Mouse (Mus musculus): ENCODE data around the gene Tcp10c. TPM values are rescaled to one million over a fixed set of nuclear protein-coding genes. Genes with fewer than 3 reads are reported as not detected.
"Not testable (repeated sequence)": the region's sequence is repeated elsewhere in the genome, so short reads cannot be mapped to it uniquely, and the experiment has no call there.

Gene Tcp10c
- polyA plus RNA-seq (2016; fragmentation: Nextera tagmentation; extraction: Ambion mirVana) = not detected in 2 replicates

GRCm38 (mm10) chr17:13354521-13354920, at the start of gene Tcp10c:
Gene Tcp10c (plus strand): TSS chr17:13354572.
- H3K9me3 ChIP-seq (replicated peaks) = peaks cover 15% of the 10 kb centered on the region
- WGBS = 86% methylated on average over 4 of the region's 4 CpGs
- not testable (repeated sequence) for H3K27ac ChIP-seq; H3K36me3 ChIP-seq; H3K4me1 ChIP-seq; DNase-seq (ENCODE audit: low spot score); H3K27me3 ChIP-seq (ENCODE audit: low read depth, poor library complexity, severe bottlenecking); H3K4me3 ChIP-seq

DNA sequence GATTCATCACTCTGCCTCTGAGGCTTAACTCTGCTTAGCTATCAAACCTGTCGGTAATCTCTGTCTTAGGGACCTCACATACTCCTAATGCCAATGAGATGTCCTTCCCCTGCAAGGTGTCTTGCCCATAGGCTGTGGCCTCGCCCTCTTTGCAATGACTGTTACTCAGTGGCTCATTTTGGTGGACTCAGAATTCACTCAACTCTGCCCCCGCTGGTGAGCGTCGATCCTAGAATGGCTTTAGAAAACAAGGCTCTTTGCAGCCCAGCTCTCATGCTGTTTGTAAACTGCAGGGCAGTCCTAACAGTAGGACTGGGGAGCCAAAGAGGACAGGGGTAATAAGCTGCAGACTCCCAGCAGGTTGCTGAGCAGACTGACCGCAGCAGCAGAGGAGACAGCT, 46.5 kb upstream of the Tcp10c start:
- H3K27me3 ChIP-seq (ENCODE audit: low read depth, poor library complexity, severe bottlenecking); DNase-seq (ENCODE audit: low spot score); H3K27ac ChIP-seq; H3K4me3 ChIP-seq; H3K36me3 ChIP-seq; H3K4me1 ChIP-seq: not testable (repeated sequence)
- H3K9me3 ChIP-seq (replicated peaks) = peaks cover 20% of the 10 kb centered on the region
- WGBS = 82% methylated on average over 5 of the region's 6 CpGs

DNA sequence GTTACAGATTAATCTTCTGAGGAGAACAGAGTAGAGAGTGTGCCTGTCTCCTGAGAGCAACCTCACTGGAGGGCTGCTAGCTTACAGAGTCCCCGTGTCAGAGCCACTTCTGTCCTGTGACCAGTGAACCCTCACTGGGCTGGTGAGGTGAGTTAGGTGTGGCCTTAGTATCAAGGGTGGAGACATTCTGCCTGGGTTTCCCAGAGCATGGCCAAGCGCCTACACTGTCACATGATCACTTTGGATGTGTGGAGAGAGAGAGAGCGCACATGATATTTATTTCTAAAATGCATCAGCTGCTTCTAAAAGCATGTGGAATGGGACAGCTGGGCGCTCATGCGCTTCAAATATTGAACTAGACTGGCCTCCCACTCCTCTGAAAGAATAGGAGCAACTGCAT, 46.0 kb upstream of the Tcp10c start:
- not testable (repeated sequence) for H3K27ac ChIP-seq; H3K4me1 ChIP-seq; H3K4me3 ChIP-seq; DNase-seq (ENCODE audit: low spot score); H3K27me3 ChIP-seq (ENCODE audit: low read depth, poor library complexity, severe bottlenecking); H3K36me3 ChIP-seq
- peaks cover 22% of the 10 kb centered on the region for H3K9me3 ChIP-seq (replicated peaks)
- 91% methylated on average over 5 of the region's 5 CpGs for WGBS

- not testable (repeated sequence) for H3K27ac ChIP-seq; H3K4me1 ChIP-seq; DNase-seq (ENCODE audit: low spot score); H3K4me3 ChIP-seq; H3K36me3 ChIP-seq; H3K27me3 ChIP-seq (ENCODE audit: low read depth, poor library complexity, severe bottlenecking)
- peaks cover 23% of the 10 kb centered on the region for H3K9me3 ChIP-seq (replicated peaks)
- 90% methylated on average over 4 of the region's 4 CpGs for WGBS
Measured at GRCm38 (mm10) chr17:13308746-13309145, 45.6 kb upstream of the Tcp10c start.

- peaks cover 23% of the 10 kb centered on the region for H3K9me3 ChIP-seq (replicated peaks)
- not testable (repeated sequence) for H3K36me3 ChIP-seq; H3K4me3 ChIP-seq; H3K27me3 ChIP-seq (ENCODE audit: low read depth, poor library complexity, severe bottlenecking); DNase-seq (ENCODE audit: low spot score); H3K27ac ChIP-seq; H3K4me1 ChIP-seq
- WGBS = 92% methylated on average over 10 of the region's 10 CpGs
Measured at GRCm38 (mm10) chr17:13309182-13309631, 45.2 kb upstream of the Tcp10c start.

GRCm38 (mm10) chr17:13329967-13330366, 24.4 kb upstream of the Tcp10c start:
- H3K4me1 ChIP-seq; H3K27ac ChIP-seq; H3K27me3 ChIP-seq (ENCODE audit: low read depth, poor library complexity, severe bottlenecking); H3K4me3 ChIP-seq; DNase-seq (ENCODE audit: low spot score); H3K36me3 ChIP-seq: not testable (repeated sequence)
- H3K9me3 ChIP-seq (replicated peaks) = peaks cover 40% of the 10 kb centered on the region
- WGBS = 90% methylated on average over 4 of the region's 4 CpGs

- H3K27me3 ChIP-seq (ENCODE audit: low read depth, poor library complexity, severe bottlenecking); H3K36me3 ChIP-seq; H3K27ac ChIP-seq; H3K4me3 ChIP-seq; DNase-seq (ENCODE audit: low spot score); H3K4me1 ChIP-seq: not testable (repeated sequence)
- peaks cover 38% of the 10 kb centered on the region for H3K9me3 ChIP-seq (replicated peaks)
- WGBS = 89% methylated on average over 4 of the region's 4 CpGs
Measured at GRCm38 (mm10) chr17:13331179-13331578, 23.2 kb upstream of the Tcp10c start.

DNA sequence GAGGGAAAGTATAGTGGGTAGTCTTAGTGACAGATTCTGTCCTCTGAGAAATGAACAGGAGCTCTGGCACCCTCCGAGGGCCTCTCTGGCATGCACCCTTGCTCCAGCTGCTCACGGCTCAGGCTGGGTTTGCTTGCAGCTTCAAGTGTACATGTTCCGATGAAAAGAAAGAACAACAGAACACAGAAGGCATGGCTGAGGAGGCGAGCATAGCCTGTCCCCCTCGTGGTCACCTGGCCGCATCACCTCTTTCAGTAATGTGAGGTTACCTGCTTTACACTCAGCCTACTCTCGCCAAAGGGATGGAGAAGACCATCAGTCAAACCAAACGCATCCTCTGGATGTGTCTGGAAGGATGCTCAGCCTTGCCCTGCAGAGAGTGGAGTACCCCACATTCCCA, 21.9 kb upstream of the Tcp10c start:
- 89% methylated on average over 8 of the region's 8 CpGs for WGBS
- not testable (repeated sequence) for H3K4me3 ChIP-seq; H3K4me1 ChIP-seq; DNase-seq (ENCODE audit: low spot score); H3K36me3 ChIP-seq; H3K27ac ChIP-seq; H3K27me3 ChIP-seq (ENCODE audit: low read depth, poor library complexity, severe bottlenecking)
- H3K9me3 ChIP-seq (replicated peaks) = peaks cover 40% of the 10 kb centered on the region

- not testable (repeated sequence) for H3K36me3 ChIP-seq; H3K4me3 ChIP-seq; H3K27me3 ChIP-seq (ENCODE audit: low read depth, poor library complexity, severe bottlenecking); H3K4me1 ChIP-seq; H3K27ac ChIP-seq
- WGBS = 69% methylated on average over 9 of the region's 9 CpGs
- H3K9me3 ChIP-seq (replicated peaks) = peaks cover 16% of the 10 kb centered on the region
- DNase-seq (ENCODE audit: low spot score) = peak; percentile 38
Measured at GRCm38 (mm10) chr17:13336979-13337749, 17.2 kb upstream of the Tcp10c start.

DNA sequence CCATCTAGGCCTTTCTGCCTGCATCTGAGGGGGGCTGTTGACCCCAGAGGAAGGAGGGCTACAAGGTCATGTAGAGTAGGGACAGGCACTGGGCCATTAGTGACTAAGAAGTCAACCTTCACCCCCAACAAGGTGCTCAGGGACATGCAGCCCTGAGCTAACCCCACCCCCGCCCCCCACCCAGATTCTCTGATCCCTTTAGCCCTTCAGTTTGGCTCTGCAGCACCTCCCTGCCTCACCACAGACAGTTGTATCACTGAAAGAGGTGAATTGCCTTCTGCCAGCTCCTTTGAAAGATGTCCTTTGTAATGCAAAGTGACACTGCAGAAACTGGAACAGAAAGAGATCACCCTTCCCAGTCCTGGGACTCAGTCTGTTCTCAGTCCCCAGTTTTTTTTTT, 16.4 kb upstream of the Tcp10c start:
- peak; percentile 24 for DNase-seq (ENCODE audit: low spot score)
- H3K36me3 ChIP-seq; H3K4me3 ChIP-seq; H3K4me1 ChIP-seq; H3K27ac ChIP-seq; H3K27me3 ChIP-seq (ENCODE audit: low read depth, poor library complexity, severe bottlenecking): not testable (repeated sequence)
- H3K9me3 ChIP-seq (replicated peaks) = peaks cover 11% of the 10 kb centered on the region; the same call in 1 of the 2 replicates
- WGBS = 72% methylated on average over 1 of the region's 1 CpGs

GRCm38 (mm10) chr17:13340071-13340470, 14.3 kb upstream of the Tcp10c start:
- H3K4me1 ChIP-seq; H3K27ac ChIP-seq; DNase-seq (ENCODE audit: low spot score); H3K27me3 ChIP-seq (ENCODE audit: low read depth, poor library complexity, severe bottlenecking); H3K4me3 ChIP-seq; H3K9me3 ChIP-seq (replicated peaks); H3K36me3 ChIP-seq: not testable (repeated sequence)
- 91% methylated on average over 1 of the region's 1 CpGs for WGBS

GRCm38 (mm10) chr17:13345923-13346322, 8.4 kb upstream of the Tcp10c start:
- H3K36me3 ChIP-seq; DNase-seq (ENCODE audit: low spot score): not testable (repeated sequence)
- WGBS = no CpG with 5 or more reads among the region's 4 CpGs

DNA sequence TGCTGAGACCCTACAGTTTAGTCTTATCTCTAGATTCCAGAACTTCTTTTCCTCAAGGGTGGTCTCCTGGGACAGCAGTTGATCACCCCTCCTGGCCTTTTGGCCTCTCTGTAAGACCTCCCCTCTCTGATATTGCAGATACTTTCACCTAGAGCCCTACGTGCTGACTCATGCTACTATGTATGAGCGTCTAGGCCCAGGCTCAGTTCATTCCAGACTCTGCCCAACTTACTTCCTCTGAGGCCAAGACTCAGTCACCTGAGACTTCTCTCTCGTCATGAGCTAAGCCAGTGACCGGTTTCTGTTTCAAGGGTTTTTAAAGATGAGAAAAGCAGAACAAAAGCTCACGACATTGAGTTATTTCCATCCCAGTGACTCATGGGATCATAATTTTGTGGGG, 4.8 kb upstream of the Tcp10c start:
- H3K4me1 ChIP-seq; H3K9me3 ChIP-seq (replicated peaks); H3K27ac ChIP-seq; H3K36me3 ChIP-seq; DNase-seq (ENCODE audit: low spot score); H3K27me3 ChIP-seq (ENCODE audit: low read depth, poor library complexity, severe bottlenecking); H3K4me3 ChIP-seq: not testable (repeated sequence)
- 89% methylated on average over 4 of the region's 5 CpGs for WGBS

More at GRCm38 (mm10) chr17:13345923-13346322, 8.4 kb upstream of the Tcp10c start:
- H3K27ac ChIP-seq; H3K4me3 ChIP-seq; H3K27me3 ChIP-seq (ENCODE audit: low read depth, poor library complexity, severe bottlenecking); H3K4me1 ChIP-seq; H3K9me3 ChIP-seq (replicated peaks): not testable (repeated sequence)

GRCm38 (mm10) chr17:13353249-13353648, 1.1 kb upstream of the Tcp10c start:
- H3K4me3 ChIP-seq; H3K27ac ChIP-seq; H3K4me1 ChIP-seq; DNase-seq (ENCODE audit: low spot score); H3K27me3 ChIP-seq (ENCODE audit: low read depth, poor library complexity, severe bottlenecking); H3K36me3 ChIP-seq: not testable (repeated sequence)
- H3K9me3 ChIP-seq (replicated peaks) = peaks cover 15% of the 10 kb centered on the region
- 92% methylated on average over 8 of the region's 8 CpGs for WGBS

All from limb, embryonic 10.5 days (tissue).